Mouse (Mus musculus): ENCODE measurements around the gene Gm44511.

Gene Gm44511

GRCm38 (mm10) chr6:128826132-128826531 is at the start of gene Gm44511, which contains the start of gene Klrb1b:
TSS of gene Gm44511 (minus strand) at chr6:128826315.
TSS of gene Klrb1b (minus strand) at chr6:128826331.
- DNase-seq: no peak

- DNase-seq: no peak
Measured at GRCm38 (mm10) chr6:128871910-128872610, 45.9 kb upstream of the Gm44511 start.

GRCm38 (mm10) chr6:128868861-128869260 is 42.7 kb upstream of the Gm44511 start:
- DNase-seq: no peak

- no peak for DNase-seq
Measured at GRCm38 (mm10) chr6:128857976-128858375, 31.9 kb upstream of the Gm44511 start.

- peak; percentile 71 for DNase-seq
Measured at GRCm38 (mm10) chr6:128856250-128856649, 30.1 kb upstream of the Gm44511 start.

- no peak for DNase-seq
Measured at GRCm38 (mm10) chr6:128855477-128855876, 29.4 kb upstream of the Gm44511 start.

GRCm38 (mm10) chr6:128854895-128855294 is 28.8 kb upstream of the Gm44511 start:
- no peak for DNase-seq

- peak; percentile 48 for DNase-seq
Measured at GRCm38 (mm10) chr6:128854024-128854820, 28.1 kb upstream of the Gm44511 start.

GRCm38 (mm10) chr6:128852766-128853165 is 26.7 kb upstream of the Gm44511 start:
- DNase-seq: no peak

- no peak for DNase-seq
Measured at GRCm38 (mm10) chr6:128851151-128851550, 25.0 kb upstream of the Gm44511 start.

GRCm38 (mm10) chr6:128850671-128851070 is 24.6 kb upstream of the Gm44511 start:
- DNase-seq: no peak

- DNase-seq: no peak
Measured at GRCm38 (mm10) chr6:128849902-128850301, 23.8 kb upstream of the Gm44511 start.

- no peak for DNase-seq
Measured at GRCm38 (mm10) chr6:128847401-128847800, 21.3 kb upstream of the Gm44511 start.

GRCm38 (mm10) chr6:128845998-128846542 is 20.0 kb upstream of the Gm44511 start:
- DNase-seq: no peak

- DNase-seq: peak; percentile 83
Measured at GRCm38 (mm10) chr6:128845319-128845979, 19.3 kb upstream of the Gm44511 start.

GRCm38 (mm10) chr6:128844586-128845080 is 18.5 kb upstream of the Gm44511 start:
- DNase-seq: peak; percentile 39

GRCm38 (mm10) chr6:128844131-128844530 is 18.0 kb upstream of the Gm44511 start:
- DNase-seq: peak; percentile 41

- DNase-seq: no peak
Measured at GRCm38 (mm10) chr6:128843479-128843992, 17.4 kb upstream of the Gm44511 start.

- DNase-seq: peak; percentile 96
Measured at GRCm38 (mm10) chr6:128842945-128843478, 16.9 kb upstream of the Gm44511 start.

GRCm38 (mm10) chr6:128842356-128842944 is 16.3 kb upstream of the Gm44511 start:
- DNase-seq: no peak

GRCm38 (mm10) chr6:128841327-128842089 is 15.4 kb upstream of the Gm44511 start:
- no peak for DNase-seq
